ENCODE assay signal across 9 mouse cellular contexts in genomic region chr19:28087607-28088546, GRCm38 (mm10).
DNase-seq lines count a peak whose midpoint lies in the region; ATAC-seq and TF ChIP-seq lines count a peak whose summit lies in the region.
"Had no signal": no experiment of that assay in that cellular context is flagged by ENCODE, and none has a peak within 500 bp of the region (broad histone marks: within the 10 kb centered on the region; RNA-seq: fewer than 3 reads in every experiment).

No protein-coding gene starts in this region.

- H3K36me3 ChIP-seq in hindbrain, embryonic 12.5 days = no peaks in the 10 kb centered on the region
- no peaks in the 10 kb centered on the region for H3K36me3 ChIP-seq in kidney, embryonic 16.5 days (ENCODE audit: insufficient read depth, low read length)

- ATAC-seq in hindbrain, embryonic 12.5 days (ENCODE audit: low FRiP score) = peak; percentile 75
- ATAC-seq in kidney, embryonic 16.5 days (ENCODE audit: low FRiP score, low TSS enrichment) = no peak

- no peaks in the 10 kb centered on the region for H3K9me3 ChIP-seq in hindbrain, embryonic 12.5 days (replicated peaks)
- H3K9me3 ChIP-seq in kidney, embryonic 16.5 days (ENCODE audit: low read length) = no peaks in the 10 kb centered on the region

- H3K27me3 ChIP-seq in hindbrain, embryonic 12.5 days = no peaks in the 10 kb centered on the region
- no peaks in the 10 kb centered on the region for H3K27me3 ChIP-seq in kidney, embryonic 16.5 days (ENCODE audit: insufficient read depth, low read length)

- no peak overlapping the region for H3K9ac ChIP-seq in hindbrain, embryonic 12.5 days
- H3K9ac ChIP-seq in kidney, embryonic 16.5 days (replicated peaks; ENCODE audit: low read length) = no peak overlapping the region
- H3K9ac ChIP-seq: liver, embryonic 14.5 days had no signal

- DNase-seq in brain, embryonic 14.5 days (ENCODE audit: low read depth) = peak; percentile 93
- DNase-seq in cerebellum, adult 9-10 months = peak; percentile 26
- peak; percentile 51 to 69 for DNase-seq in left cerebral cortex, postnatal 25 days (ENCODE audit: low spot score in 2 of 2)
- DNase-seq in adrenal gland, adult 18-20 months (ENCODE audit: low spot score in 2 of 2) = no peak
- DNase-seq in liver = no peak
- no peak for DNase-seq in gastrocnemius, postnatal 36 days

- H3K4me2 ChIP-seq in hindbrain, embryonic 12.5 days (replicated peaks) = no peak overlapping the region
- no peak overlapping the region for H3K4me2 ChIP-seq in kidney, embryonic 16.5 days (replicated peaks; ENCODE audit: low read depth, low read length)

- 0 out of 2 replicates have a peak, but pooled peaks cover 6% of the 10 kb centered on the region for H3K4me1 ChIP-seq in hindbrain, embryonic 12.5 days
- no peaks in the 10 kb centered on the region for H3K4me1 ChIP-seq in kidney, embryonic 16.5 days (ENCODE audit: insufficient read depth, low read length)

- 64% methylated on average over 12 of the region's 12 CpGs for WGBS in hindbrain, embryonic 12.5 days
- WGBS in kidney, embryonic 16.5 days = 84% methylated on average over 12 of the region's 12 CpGs

- TF ChIP-seq CTCF in brain, embryonic 14.5 days (IDR thresholded peaks at IDR 0.05; ENCODE audit: borderline replicate concordance, extremely low read depth, insufficient read depth, insufficient read length) = no peak

- H3K27ac ChIP-seq in hindbrain, embryonic 12.5 days = no peak overlapping the region
- H3K27ac ChIP-seq in kidney, embryonic 16.5 days (ENCODE audit: low read length) = no peak overlapping the region
- H3K27ac ChIP-seq: liver, embryonic 14.5 days had no signal

- no peak for TF ChIP-seq POLR2A in brain, embryonic 14.5 days (IDR thresholded peaks at IDR 0.05; ENCODE audit: borderline replicate concordance, extremely low read depth, insufficient read depth, insufficient read length, poor library complexity, severe bottlenecking)

- intact Hi-C loops in left cerebral cortex, postnatal 25 days (cut with DNase I) = loop anchor here (5.0 kb wide), 1 partner anchor 76 kb away; the partner anchor contains the start of gene Rfx3
- intact Hi-C loops in gastrocnemius, postnatal 36 days (cut with DNase I) = no loop called here

- no peak overlapping the region for H3K4me3 ChIP-seq in hindbrain, embryonic 12.5 days
- H3K4me3 ChIP-seq in kidney, embryonic 16.5 days (ENCODE audit: low read length) = no peak overlapping the region

Comparison
In these comparisons a context has a peak if more than half of its experiments do, and no peak if none do; other contexts are left out.
1. DNase-seq: peak in brain, embryonic 14.5 days (single experiment), cerebellum, adult 9-10 months (single experiment) and left cerebral cortex, postnatal 25 days (2 of 2); none in adrenal gland, adult 18-20 months (0 of 2), liver (single experiment) and gastrocnemius, postnatal 36 days (0 of 2).